Mouse (Mus musculus): ENCODE results near the gene Ccdc83.

GRCm38 (mm10) chr7:90243643-90244042 lies 21.9 kb downstream of the Ccdc83 start:
- no peak for TF ChIP-seq CTCF (IDR thresholded peaks at IDR 0.05; ENCODE audit: low read depth, low read length)
- no peak for TF ChIP-seq POLR2A (IDR thresholded peaks at IDR 0.05; ENCODE audit: extremely low read depth, insufficient read depth, low read length)

Measured in liver, adult 2 months (tissue).